Mouse (Mus musculus): ENCODE data around the gene Ptov1. TPM values are rescaled to one million over a fixed set of nuclear protein-coding genes. Genes with fewer than 3 reads are reported as not detected.

Gene Ptov1
- total RNA-seq, 2 experiments from 2014 or later = 332 to 346 TPM

DNA sequence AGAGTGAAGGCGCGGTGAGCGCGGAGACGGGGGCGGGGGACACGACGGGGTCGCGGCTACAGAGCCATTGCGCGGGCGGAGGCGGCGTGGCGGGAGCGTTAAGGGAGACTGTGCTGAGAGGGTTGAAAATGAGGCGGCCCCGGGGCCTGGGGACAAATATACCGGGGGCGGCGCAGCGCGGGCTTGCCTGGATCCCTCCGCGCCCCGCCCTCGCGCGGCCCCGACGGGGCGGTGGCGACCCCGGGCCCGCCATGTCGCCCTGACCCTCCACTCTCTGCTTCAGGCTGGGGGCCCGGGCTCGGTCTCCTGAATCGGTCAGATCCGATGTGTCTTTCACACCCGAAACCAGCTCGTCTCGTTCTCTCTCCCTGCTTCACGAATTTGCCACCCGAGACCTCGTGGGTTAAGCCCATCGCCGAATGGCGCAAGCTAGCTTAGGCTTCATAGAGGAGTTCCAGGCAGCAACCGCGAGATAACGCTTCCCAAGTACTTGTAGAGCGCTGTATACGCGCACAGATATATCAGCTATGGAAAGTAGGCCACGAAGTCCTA lies 53.0 kb downstream of the Ptov1 start, which contains the start of gene Atf5:
TSS of gene Atf5 (minus strand) at position 189 of the 552 bp plus-strand sequence.
- DNase-seq (ENCODE audit: low spot score in 2 of 2) = peak; percentile 75 to 80

DNA sequence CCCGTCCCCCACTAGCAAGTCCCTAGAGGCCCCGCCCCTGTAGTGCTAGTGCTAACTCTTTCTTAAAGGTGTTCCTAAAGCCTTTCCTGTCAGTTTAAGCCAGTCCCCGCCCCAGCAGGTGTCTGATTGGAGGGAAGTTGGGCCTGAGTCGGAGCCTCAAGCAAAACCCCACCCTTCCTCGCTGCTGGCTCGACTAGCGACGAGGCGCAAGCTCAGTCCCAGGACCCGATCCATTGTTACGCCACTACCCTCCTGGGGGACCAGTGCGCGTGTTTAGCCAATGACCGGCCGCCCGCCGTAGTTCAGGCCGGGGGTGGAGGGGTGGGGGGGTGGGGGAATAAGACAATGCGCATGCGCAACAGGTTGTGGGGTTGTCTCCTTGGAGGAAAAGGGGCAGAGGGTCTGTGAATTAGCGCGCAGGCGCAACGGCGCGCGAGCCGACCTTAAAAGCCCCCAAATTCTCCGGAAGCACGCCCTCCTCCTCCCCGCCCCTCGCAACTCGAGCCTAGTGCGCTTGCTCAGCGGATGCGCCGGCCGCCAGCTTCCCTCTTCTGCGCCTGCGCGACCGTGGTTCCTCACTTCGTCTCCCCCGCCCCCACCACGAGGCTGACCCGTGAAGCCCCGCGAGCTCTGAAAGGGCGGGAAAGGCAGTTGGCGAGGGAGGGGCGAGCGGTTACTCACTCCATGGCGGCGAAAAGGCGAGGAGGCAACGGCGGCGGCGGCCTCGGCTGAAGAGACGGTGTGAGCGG lies 53.7 kb downstream of the Ptov1 start, which contains the start of the genes Nup62 and Il4i1:
TSS of gene Nup62 (plus strand) at position 368 of the 749 bp plus-strand sequence.
TSS of gene Il4i1 (plus strand) at position 667 of the 749 bp plus-strand sequence.
- DNase-seq (ENCODE audit: low spot score in 2 of 2) = peak; percentile 99 to 100

DNA sequence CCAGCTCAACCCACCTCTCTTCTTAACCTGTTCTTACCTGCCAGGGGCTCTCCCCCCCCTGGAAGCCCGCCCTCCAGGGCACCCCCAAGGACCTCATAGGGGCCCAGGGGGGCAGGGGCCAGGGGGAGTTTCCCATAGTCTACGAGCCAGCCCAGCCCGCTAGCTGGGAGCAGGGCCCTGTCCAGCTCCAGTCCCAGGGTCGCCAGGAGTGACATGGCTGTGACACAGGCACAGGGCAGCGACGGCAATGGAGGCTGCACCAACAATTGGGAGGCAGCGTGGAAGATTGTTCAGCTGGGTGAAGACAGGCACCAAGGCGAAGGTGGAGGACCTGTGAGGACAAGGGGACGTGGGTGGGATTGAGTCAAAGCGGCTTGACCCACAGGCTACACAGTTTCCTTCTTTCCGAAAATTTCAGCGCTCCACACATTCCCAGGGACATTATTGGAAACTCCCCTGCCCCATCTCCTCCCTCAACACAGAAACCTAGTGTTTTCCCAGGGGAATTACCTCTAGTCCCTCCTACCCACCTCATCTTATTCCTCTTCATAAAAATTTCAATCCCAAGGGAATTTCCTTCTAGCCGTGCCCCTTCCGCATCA lies 54.5 kb downstream of the Ptov1 start:
- no peak for DNase-seq (ENCODE audit: low spot score in 2 of 2)

DNA sequence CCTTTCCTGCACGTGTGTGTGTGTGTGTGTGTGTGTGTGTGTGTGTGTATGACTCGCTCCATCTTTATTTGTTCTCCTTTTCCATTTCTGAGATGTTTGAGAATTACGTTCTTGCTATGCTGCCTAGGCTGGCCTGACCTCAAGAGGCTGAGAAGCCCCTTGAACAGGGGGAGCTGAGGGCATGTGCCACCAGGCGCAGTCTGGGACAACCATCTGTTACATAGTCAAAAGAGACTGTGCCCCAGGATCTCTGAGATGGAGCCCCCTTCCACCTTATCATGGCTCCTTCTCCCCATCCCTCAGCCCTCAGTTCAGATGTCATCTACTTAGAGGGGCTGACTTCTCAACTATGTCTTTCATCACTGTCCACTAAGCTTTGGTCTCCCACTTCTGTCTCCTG lies 55.2 kb downstream of the Ptov1 start:
- no peak for DNase-seq (ENCODE audit: low spot score in 2 of 2)

DNA sequence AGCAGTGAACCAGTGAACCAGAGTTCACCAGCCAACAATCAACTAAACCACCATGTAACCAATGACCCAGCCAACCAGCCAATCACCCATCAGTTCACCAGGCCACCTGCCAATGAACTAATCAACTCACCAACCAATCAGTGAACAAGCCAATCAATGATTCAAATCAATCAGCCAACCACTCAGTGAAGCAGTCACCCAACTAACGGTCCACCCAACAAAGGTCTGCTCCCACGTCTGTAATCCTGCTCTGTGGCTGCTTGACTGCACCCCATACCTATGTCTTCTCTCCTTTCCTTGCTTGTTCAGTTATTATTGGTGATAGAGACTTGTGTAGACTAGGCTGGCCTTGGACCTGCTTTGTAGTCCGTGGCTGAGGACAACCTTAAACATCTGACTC lies 55.6 kb downstream of the Ptov1 start:
- DNase-seq (ENCODE audit: low spot score in 2 of 2) = no peak

Small RNAs within 50 kb of the gene (microRNA-seq; reads per million reads assigned to microRNA genes)
- gene Mir707 = not detected

Other genes with a start within 250 kb of the Ptov1 start
- 10 to 100 TPM; 25.7 to 26.6 TPM for gene Myh14, start 198.9 kb downstream of the Ptov1 start, total RNA-seq (2021)
- gene Izumo2, start 161.0 kb downstream of the Ptov1 start, total RNA-seq (2021) = not detected
- gene Vrk3, start 121.4 kb downstream of the Ptov1 start, total RNA-seq (2021) = 10 to 100 TPM; 18.9 to 20.7 TPM
- under 1 TPM; 0.32 to 0.41 TPM for gene Zfp473, start 118.7 kb downstream of the Ptov1 start, total RNA-seq (2021)
- gene Nup62, start 53.7 kb downstream of the Ptov1 start, total RNA-seq (2021) = 10 to 100 TPM; 49.4 to 53.1 TPM
- 1 to 10 TPM; 1.6 to 1.8 TPM for gene Il4i1, start 53.4 kb downstream of the Ptov1 start, total RNA-seq (2021)
- gene Atf5, start 53.1 kb downstream of the Ptov1 start, total RNA-seq (2021) = 10 to 100 TPM; 55.6 to 62.2 TPM
- gene Akt1s1, start 20.8 kb downstream of the Ptov1 start, total RNA-seq (2021) = 100 to 1,000 TPM in 1 of 2 experiments, 10 to 100 TPM in 1; 92.4 to 103 TPM
- 10 to 100 TPM; 56.5 to 63.4 TPM for gene Tbc1d17, start 20.7 kb downstream of the Ptov1 start, total RNA-seq (2021)
- 10 to 100 TPM; 18.6 to 20.5 TPM for gene Pnkp, start 12.6 kb downstream of the Ptov1 start, total RNA-seq (2021)
- gene Med25, start 22.9 kb upstream of the Ptov1 start, total RNA-seq (2021) = 10 to 100 TPM; 63.8 to 67.6 TPM
- gene Fuz, start 26.3 kb upstream of the Ptov1 start, total RNA-seq (2021) = 10 to 100 TPM; 16.1 to 18.4 TPM
- gene Ap2a1, start 59.7 kb upstream of the Ptov1 start, total RNA-seq (2021) = 10 to 100 TPM; 84.8 to 88.9 TPM
- gene Tsks, start 73.4 kb upstream of the Ptov1 start, total RNA-seq (2021) = not detected
- gene Cpt1c, start 105.1 kb upstream of the Ptov1 start, total RNA-seq (2021) = 10 to 100 TPM; 10.3 to 10.8 TPM
- 100 to 1,000 TPM; 318 to 331 TPM for gene Prmt1, start 116.8 kb upstream of the Ptov1 start, total RNA-seq (2021)
- 10 to 100 TPM; 46.0 to 50.4 TPM for gene Irf3, start 127.9 kb upstream of the Ptov1 start, total RNA-seq (2021)
- 10 to 100 TPM; 21.5 to 22.0 TPM for gene Bcl2l12, start 128.9 kb upstream of the Ptov1 start, total RNA-seq (2021)
- 10 to 100 TPM; 74.1 to 76.0 TPM for gene Scaf1, start 146.6 kb upstream of the Ptov1 start, total RNA-seq (2021)
- 100 to 1,000 TPM; 119 to 123 TPM for gene Rras, start 148.2 kb upstream of the Ptov1 start, total RNA-seq (2021)
- 10 to 100 TPM; 63.9 to 65.2 TPM for gene Prr12, start 183.1 kb upstream of the Ptov1 start, total RNA-seq (2021)
- gene Nosip, start 192.6 kb upstream of the Ptov1 start, total RNA-seq (2021) = 10 to 100 TPM; 47.3 to 48.3 TPM
- 10 to 100 TPM; 11.7 to 12.3 TPM for gene Prrg2, start 192.9 kb upstream of the Ptov1 start, total RNA-seq (2021)
- gene Rcn3, start 222.4 kb upstream of the Ptov1 start, total RNA-seq (2021) = 100 to 1,000 TPM; 172 to 192 TPM
- gene Fcgrt, start 234.1 kb upstream of the Ptov1 start, total RNA-seq (2021) = 10 to 100 TPM; 84.6 to 87.3 TPM